Mouse (Mus musculus) bone marrow macrophage, adult 2 months (primary cell): Measurements from ENCODE around the gene Ppfia1.

ENCODE experiments used
- CTCF ChIP-seq: IDR thresholded peaks from 2 replicates; pipeline ENCODE4 v1.5.1; 2012; ENCODE audit warnings: low read depth, mild to moderate bottlenecking, low read length, moderate library complexity
- POLR2A ChIP-seq: IDR thresholded peaks from 2 replicates; pipeline ENCODE4 v1.6.1; 2012; ENCODE audit warnings: mild to moderate bottlenecking, low read depth, low read length, borderline replicate concordance

- TF ChIP-seq CTCF (no peak), POLR2A (no peak)
Measured at GRCm38 (mm10) chr7:144449637-144450570, 103.6 kb downstream of the Ppfia1 start.
